Mouse (Mus musculus): ENCODE results near the gene Igf2.

Igf2 gene

DNA sequence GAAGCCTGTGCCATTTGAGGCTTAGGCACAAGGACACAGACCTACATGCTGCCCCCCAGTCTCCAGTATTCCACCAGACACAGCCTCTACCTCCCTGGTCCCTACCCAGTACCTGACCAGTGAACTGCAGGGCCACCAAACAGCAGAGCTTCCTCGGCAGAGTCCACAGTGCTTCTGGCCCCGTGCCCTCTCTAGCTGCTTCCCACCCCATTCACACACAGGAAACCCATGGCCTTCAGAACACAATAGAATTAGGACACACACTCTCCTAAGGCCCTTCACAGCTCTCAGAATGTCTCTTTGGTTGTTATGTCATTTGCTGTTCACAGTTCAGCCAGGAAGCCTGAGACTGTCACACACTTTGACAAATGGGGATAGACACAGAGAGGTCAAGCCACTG lies at the start of gene Igf2:
TSS of gene Igf2 (minus strand) at position 158 of the 400 bp plus-strand sequence.
- DNase-seq (ENCODE audit: extremely low spot score, low spot score) = no peak

DNA sequence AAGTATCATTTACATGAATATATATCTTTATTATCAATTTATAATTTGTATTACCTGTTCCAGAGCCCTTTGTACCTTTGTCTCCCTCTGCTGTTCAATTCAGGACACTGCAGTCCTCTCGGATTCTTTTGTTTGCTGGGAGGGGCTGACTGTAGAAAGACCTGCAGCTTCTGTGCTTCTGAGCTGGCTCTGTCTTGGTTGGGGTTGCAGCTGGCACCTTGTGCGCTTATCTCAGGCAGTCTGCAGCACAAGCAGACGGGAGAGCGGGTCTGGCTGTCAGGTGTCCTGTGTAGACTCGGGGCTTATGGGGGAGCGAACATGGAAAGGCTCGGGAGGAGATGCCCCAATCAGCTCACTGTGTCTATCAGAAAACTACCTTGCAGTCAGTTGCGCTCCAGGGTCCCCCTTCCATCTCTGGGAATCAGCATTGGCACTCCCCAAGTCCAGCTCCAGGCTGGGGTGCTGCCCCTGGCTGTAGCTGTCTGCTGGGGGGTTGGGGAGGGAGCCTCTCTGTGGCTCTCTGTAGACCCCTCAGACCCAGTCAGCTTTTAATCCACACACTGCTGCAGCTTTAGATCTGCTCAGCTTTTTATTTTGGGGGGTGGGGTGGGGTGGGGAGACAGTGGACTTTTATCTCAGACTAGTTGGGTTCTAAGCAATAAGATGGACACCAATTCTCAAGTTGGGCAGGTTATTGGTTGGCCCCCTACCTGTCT lies 48.3 kb upstream of the Igf2 start:
- DNase-seq (ENCODE audit: extremely low spot score, low spot score) = peak; percentile 66

DNA sequence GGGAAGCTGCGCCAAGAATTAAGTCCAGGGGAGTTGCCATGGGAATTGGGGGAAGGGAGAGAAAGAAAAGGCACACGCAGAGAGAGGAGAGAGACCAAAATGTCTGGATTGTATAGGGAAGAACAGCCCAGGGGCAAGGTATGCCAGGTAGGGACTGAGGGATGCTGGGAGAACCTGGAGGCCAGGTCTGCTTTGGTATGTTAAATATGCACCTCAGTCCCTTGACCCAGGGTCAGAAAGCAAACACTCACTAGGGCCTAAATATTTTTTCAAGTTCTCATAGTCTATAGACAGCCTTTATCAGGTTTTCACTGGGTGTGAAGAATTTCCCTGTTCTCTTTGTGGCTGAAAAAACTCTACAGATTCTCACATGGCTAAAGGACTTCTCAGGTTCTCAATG lies 40.3 kb upstream of the Igf2 start:
- DNase-seq (ENCODE audit: extremely low spot score, low spot score) = no peak

DNA sequence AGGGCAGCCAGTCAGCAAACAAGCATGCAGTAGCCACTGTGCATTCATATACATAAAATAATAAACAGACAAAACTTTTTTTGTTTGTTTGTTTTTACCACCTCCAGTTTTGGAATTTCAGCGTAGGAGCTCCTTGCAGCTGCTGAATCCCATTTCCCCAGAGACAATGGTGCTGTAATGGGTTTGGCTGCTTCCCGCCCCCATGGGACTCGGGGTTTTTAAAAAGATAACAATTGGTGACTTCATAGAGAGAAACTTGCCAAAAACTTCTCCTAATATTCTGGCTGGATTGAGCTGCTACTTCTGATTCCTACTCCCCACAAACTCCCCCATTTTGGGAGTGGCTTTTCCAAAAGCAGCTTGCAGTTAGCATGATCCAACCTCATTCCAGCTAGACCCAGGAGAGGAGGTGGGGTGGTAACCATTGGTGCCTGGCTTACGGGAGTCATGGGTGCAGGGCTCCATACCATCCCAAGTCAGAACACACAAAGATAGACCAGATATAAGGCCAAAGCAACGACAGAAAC lies 32.8 kb upstream of the Igf2 start:
- no peak for DNase-seq (ENCODE audit: extremely low spot score, low spot score)

DNA sequence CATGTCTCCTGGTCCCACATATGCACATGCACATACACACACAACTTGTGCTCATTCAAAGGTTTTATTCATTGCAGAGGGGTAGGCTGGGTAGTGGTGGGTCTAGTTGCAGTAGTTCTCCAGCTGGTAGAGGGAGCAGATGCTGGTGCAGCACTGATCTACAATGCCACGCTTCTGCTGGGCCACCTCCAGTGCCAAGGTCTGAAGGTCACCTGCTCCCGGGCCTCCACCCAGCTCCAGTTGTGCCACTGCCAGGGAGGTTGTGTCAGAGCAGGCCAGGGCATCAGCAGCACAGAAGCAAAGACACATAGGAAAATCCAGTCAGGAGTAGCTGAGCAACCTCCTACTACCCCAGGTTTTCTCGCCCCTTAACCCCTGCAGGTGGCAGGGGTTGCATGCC lies 12.0 kb upstream of the Igf2 start:
- no peak for DNase-seq (ENCODE audit: extremely low spot score, low spot score)

DNA sequence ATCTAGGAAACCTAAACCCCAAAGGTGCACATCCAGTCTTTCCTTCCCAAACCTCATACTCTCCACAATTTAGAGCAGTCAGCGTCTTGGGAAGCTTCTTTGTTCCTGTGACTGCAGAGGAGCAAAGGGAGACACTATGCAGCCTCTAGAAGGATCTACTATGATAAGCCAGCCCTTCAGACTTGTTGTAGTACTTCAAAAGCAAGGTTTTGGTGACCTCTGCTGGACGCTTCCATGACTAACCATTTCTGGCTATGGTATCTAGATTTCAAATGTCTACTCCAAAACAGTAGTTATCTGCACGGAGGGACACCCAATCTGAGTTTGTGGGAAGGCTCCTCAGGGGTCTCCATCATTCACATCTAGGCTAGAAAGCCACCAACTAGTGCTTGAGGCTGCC lies 9.0 kb upstream of the Igf2 start:
- peak; percentile 64 for DNase-seq (ENCODE audit: extremely low spot score, low spot score)

DNA sequence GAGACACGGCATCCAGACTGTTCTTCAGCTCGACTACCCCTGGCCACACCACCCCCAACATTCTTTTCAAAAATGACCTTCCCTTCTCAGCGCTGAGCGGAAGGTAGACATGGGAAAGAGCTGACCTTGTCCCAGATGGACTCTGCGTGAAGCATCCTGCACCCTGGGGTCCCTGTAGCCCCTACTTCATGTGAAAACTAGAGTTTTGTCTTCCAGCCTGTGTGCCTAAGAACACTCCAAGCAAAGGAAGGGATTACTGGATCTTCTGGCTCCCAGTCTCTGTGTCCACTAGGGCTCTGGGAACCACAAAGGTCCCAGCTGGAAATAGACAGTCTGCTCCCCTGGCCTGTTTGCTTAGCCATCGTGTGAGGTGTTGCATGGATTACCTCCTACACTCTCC lies 8.5 kb upstream of the Igf2 start:
- DNase-seq (ENCODE audit: extremely low spot score, low spot score) = no peak

DNA sequence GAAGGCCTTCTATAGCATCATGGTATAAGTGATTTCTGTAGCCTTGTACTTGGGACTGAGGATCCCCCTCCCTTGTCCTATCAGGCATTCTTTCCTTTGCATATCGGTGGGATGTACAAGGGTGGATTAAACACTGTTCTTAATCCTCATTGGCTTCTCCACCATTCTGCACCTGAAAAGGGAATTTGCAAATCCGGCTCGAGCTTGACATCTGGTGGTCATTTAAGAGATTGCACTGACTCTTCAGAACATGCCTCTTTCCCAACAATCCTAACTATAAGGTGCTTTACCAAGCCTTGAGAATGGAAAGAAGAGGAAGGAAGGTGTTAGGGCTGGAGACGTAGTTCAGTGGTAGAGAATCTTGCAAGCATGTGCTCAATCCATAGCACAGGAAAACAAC lies 5.5 kb upstream of the Igf2 start:
- no peak for DNase-seq (ENCODE audit: extremely low spot score, low spot score)

DNA sequence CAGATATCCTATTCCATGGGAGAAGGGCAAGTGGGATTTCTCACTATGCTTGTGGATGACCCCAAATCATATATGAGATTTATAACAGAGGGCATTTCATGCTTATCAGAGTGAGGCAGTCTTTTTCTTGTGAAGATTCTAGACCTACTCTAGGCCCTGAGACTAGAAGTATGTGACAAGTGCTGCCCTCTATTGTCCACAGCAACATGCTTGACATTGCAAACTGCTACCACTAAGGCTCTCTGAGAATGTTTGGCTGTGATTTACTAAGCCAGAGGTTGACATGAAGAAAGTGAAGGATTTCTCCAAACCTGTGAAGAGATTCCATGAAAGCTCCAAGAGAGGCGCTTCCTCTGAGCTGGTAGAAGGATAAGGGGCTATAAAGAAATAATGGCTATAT lies 4.5 kb upstream of the Igf2 start:
- DNase-seq (ENCODE audit: extremely low spot score, low spot score) = no peak

DNA sequence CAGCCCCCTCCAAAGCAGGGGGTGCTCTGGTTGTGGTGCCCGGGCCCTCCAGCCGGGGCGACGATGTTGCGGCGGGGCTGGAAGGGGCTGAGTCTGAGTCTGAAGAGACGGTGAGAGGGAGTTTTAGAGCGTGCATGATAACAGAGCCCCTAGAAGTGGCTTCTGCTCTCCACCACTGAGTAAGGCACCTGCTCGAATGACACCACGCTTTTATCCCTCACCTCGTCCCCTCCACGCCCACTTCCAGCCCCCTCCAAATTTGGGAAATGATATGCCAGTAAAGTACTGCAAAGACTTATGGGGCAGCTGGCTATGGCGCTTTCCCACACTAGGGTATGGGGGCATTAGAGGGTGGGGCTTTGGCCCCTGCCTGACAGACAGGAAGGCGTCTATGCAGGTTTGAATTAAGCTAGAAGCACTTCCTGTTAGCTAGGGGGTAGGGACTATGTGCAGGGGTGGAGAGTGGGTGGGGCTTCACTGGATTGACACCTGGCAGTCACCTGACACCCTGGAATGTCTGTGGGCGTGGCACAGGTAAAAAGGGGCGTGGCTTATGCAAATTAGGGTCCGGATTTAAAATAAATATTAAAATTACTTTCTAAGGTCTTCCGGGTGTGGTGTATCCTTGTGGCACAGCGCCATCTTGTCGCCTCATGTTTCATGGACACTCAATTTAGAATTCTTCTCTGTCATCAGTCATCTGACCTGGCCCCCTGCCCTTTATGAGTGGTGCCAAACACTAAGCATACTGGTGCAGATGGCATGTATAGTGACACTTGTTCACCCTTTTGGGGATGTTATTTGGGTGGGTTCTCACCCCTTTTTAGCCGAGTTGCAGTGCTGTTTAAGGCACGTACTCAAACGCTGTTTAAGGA lies 3.4 kb upstream of the Igf2 start, which contains the start of gene Gm49394:
TSS of gene Gm49394 (minus strand) at position 192 of the 875 bp plus-strand sequence.
- DNase-seq (ENCODE audit: extremely low spot score, low spot score) = no peak

DNA sequence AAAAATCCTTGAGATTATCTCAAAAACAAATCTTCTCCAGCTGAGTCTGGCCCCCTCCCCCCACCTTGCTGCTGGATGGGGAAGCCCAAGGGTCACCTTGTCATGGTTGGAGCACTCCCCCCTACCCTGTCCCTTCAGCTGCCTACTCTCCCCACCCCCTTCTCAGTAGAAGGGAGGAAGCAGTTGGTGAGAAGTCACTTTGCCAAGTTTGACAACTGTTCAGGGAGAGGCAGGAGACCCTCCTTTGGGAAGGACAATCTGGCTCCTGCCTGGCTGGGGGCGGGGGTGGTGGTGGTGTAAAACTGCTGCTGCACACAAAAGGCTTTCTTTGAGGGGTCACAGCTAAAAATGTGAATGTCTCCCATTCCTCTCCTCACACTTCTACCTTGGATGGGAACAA lies 1.7 kb upstream of the Igf2 start:
- DNase-seq (ENCODE audit: extremely low spot score, low spot score) = no peak

DNA sequence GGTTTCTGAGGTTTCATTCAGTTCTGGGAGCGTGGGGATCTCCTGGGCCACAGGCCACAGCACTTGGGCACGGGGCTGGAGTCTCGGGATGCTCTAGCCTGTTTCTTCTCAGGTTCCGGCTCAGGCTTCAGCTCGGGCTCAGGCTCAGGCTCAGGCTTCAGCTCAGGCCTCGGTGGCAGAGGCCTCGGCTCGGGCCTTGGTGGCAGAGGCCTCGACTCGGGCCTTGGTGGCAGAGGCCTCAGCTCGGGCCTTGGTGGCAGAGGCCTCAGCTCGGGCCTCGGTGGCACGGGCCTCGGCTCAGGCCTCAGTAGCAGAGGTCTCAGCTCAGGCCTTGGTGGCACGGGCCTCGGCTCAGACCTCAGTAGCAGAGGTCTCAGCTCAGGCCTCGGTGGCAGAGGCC lies 905 bp upstream of the Igf2 start:
- no peak for DNase-seq (ENCODE audit: extremely low spot score, low spot score)

DNA sequence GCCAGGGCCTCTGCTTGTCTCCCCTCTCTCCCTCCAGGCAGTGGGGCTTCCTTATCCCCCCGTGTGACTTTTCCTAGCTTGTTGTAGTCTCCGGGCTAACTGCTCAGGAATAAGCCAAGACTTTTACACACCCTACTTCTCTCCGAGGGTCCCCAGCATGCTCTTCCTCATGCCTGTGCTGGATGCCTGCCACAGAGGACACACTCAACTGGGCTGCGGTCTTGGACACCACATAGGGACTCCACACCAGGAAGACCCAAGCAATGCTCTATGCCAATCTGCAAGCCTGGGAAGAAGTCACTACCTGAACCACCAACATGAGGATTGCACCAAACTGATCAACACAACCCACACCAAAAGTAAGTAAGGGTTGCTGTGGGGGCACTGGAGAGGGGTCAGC lies 507 bp downstream of the Igf2 start:
- DNase-seq (ENCODE audit: extremely low spot score, low spot score) = no peak

DNA sequence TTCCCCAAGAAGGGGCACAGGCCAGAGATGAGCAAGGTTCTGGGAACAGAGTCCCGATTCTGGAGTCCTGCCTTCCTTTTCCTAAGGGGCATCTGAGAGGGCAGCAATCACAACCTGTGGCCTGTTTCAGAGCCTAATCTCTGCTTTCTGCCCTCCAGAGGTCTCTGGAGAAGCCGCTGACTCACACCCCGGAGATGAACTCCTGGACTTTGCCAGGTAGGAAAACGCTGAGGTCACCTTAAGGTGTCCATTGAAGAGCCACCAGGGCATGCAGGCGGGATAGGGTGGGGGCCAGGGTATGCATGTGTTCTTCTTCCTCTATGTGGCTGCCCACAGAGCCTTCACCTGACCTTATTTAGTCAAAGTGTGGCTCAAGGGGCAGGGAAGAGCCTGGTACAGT lies 1.3 kb downstream of the Igf2 start:
- DNase-seq (ENCODE audit: extremely low spot score, low spot score) = no peak

DNA sequence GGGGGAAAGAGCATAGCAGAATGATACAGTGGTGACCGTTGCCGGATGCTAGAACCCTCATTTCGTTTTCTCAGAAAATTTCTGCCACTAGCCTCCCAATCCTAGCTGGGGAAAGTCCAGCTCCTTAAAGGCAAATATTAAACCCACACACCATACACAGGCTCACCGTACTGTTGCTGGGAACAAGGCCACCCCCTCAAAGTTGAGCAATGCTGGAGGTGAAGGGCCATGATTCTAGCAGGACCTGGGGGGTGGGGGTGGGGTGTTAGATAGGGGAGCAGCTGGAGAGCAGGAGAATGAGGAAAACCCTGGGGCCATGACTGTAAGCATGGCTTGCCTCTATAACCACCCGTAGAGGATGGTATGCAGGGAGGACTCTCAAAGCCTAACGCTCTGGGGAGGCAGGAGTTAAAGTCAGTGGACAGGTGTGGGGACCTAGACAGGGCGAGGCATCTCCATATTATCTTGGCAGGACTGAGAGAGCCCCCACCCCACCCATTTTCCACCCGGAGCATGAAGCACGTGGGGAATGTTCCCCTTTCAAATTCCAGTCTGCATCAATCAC lies 2.1 kb downstream of the Igf2 start:
- DNase-seq (ENCODE audit: extremely low spot score, low spot score) = peak; percentile 53

DNA sequence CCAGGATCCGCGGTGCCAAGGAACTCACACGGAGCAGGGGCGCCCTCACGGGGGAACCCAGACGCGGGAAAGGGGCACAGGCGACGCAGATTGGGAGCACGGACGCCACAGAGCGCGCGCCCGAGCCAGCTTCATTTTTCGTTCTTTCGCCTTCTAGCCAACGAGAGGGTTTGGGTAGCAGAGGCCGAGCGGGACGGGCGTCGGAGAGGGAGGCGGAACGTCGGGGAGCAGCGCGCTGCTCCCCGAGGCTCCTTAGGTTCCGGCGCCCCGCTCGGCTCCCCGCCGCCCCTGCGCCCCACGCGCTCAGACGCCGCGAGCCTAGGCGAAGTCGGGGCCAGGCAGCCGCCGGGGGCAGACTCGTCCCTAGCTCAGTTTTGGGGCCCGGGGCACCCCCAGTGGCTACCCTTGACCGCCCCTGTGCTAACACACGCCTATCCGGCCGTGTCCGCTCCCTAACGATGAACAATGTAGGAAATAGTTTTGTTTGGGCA lies 2.6 kb downstream of the Igf2 start:
- DNase-seq (ENCODE audit: extremely low spot score, low spot score) = peak; percentile 56

DNA sequence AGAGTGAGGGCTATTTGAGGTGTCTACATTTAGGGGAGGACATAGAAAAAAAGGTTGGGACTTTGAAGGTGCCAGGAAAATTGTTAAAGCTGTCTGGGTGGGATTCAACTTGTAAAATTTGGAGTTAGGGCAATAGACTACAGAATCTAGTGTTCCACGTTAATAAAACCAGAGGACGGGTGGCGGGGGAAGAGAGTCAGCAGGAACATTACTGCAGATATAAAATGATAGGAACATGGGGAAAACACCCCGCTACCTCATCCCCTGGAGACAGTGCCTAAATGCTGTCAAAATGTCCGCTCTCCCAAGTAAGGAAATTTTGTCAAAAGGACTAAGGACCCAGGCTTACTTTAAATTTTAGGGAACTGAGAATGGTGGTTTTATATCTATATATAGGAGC lies 3.5 kb downstream of the Igf2 start:
- no peak for DNase-seq (ENCODE audit: extremely low spot score, low spot score)

DNA sequence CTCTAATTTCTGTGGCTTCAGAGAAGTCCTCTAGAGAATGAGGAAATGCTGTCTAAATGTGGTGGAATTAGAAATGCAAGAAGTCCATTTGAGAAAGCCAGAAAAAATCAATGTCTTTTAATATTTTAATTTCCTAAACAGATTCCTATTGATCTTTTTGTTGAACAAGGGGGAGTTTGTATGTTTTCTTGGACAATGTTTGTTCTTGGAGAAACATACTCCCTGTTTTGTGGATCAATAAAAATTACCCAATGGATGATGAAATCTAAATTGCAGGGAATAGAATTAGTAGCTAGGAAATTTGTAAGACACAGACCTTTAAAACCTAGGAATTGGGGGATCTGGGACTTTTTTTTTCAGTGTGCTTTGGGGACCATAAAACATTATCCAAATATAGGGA lies 4.8 kb downstream of the Igf2 start:
- no peak for DNase-seq (ENCODE audit: extremely low spot score, low spot score)

DNA sequence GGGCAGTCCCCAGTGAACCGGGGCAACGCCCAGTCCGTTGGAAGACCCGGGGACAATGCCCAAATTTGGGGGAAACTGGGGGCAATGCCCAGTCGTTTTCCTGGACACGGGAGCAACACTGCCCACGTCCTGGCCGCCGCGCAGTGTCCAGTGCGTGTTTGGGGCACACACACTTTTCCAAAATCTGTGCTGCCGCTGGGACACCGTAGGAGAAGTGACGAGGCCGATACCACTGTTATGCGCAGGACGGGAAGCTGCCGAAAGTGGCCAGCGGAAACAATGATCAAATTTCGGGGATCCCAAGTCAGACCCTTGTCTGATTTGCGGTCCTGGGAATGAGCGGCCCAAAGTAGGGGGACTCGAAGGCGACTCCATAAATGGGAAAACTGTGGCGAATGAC lies 5.6 kb downstream of the Igf2 start:
- DNase-seq (ENCODE audit: extremely low spot score, low spot score) = peak; percentile 78

DNA sequence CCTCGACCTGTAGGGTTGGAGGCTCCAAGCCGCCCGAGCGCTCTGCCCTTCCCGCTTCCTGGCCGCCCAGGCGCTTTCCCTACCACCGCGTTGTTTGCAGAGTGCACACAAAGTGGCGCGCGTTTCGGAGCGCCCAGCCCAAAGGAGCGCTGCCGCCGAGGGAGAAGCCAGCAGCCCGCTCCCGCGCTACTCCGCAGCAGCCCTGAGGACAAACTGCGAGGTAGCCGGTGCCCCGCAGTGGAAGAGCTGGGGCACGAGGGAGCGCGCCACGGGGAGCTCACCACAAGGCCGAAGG lies 6.0 kb downstream of the Igf2 start:
- peak; percentile 82 for DNase-seq (ENCODE audit: extremely low spot score, low spot score)

DNA sequence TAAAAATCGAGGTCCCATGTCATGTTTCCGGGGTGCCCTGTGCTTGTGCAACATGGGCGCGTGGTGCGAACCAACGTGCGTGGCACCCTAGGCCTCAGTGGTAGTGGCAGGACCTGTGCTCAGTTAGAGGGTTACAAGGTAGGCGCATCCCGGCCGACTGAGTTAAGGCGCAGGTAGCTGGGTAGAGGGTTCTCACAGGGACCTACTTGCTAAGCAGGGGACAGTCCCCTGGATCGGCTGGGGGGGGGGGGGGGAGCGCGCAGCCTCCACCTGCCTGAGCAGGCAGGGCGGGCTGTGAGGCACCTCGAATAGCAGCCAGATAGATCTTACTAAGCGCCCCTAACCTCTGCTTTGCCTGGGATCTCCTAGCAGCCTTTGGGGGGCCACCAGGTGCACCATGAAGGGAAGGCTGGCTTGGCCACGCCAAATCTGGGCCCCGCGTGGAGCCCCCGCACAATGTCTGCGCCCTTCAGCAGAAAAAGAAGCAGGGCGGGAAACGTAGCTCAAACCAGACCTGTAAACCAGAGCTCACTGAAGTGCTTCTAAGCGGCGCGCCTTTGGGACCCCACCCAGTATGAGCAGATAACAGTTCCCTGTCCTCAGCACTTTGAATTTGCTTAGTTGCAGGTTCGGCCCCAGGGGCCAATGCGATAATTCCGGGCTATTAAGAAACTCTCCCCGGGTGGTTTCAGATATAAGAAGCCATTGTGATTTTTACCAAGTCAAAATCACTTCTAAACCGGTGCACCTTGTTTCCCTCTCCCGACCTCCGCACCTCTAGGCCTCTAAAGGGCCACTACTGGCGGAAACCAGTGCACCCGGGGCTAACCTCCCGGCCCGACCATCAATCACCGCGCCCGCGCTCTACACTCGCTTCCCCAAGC lies 6.6 kb downstream of the Igf2 start:
- DNase-seq (ENCODE audit: extremely low spot score, low spot score) = peak; percentile 66

Measured in neural tube, embryonic 10.5 days (tissue).